Mouse (Mus musculus) regulatory T cell (primary cell): Measurements from ENCODE around the gene Spata45.

Experiments used
- in situ Hi-C: fragments of 300-600 bp; cut with MboI, MseI; formaldehyde crosslinking; loops from one replicate; pipeline ENCODE4 v1.15.1; 2025; ENCODE audit warnings: high pct_unique_total_duplicates

Gene Spata45

GRCm38 (mm10) chr1:191083230-191083629 is 46.8 kb downstream of the Spata45 start:
- in situ Hi-C loops, result loop anchor here (25.0 kb wide), 1 partner anchor 204 kb away; no protein-coding TSS in a partner anchor

DNA sequence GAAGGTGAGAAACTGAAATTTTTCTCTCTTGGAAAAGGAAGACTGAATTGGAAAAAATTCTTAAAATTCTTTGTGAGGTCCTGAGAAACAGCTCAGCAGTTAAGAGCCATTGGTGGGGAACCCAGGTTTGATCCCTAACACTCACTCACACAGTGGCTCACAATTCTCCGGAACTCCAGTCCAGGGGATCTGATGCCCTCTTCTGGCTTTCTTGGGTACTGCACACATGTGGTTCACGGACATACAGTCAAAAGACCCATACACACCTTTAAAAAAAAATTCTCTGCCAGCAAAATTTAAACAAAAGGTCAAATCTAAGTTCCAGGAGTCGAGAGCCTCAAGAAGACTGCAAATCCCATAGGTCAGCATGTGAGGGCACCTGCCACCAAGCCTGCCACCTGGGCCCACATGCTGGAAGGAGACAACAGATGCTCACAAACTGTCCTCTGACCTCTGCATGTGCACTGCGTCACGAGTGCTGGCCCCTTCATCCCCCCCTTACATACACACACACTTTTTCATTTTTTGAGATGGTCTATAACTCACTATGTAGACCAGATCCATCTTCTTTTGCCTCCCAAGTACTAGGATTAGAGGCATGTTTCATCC is 48.6 kb downstream of the Spata45 start:
- in situ Hi-C loops, result loop anchor here (5.0 to 25.0 kb wide), 2 partner anchors 42 to 202 kb away; no protein-coding TSS in a partner anchor

GRCm38 (mm10) chr1:191085597-191085996 is 49.2 kb downstream of the Spata45 start:
- in situ Hi-C loops, result loop anchor here (5.0 to 25.0 kb wide), 2 partner anchors 42 to 202 kb away; no protein-coding TSS in a partner anchor

DNA sequence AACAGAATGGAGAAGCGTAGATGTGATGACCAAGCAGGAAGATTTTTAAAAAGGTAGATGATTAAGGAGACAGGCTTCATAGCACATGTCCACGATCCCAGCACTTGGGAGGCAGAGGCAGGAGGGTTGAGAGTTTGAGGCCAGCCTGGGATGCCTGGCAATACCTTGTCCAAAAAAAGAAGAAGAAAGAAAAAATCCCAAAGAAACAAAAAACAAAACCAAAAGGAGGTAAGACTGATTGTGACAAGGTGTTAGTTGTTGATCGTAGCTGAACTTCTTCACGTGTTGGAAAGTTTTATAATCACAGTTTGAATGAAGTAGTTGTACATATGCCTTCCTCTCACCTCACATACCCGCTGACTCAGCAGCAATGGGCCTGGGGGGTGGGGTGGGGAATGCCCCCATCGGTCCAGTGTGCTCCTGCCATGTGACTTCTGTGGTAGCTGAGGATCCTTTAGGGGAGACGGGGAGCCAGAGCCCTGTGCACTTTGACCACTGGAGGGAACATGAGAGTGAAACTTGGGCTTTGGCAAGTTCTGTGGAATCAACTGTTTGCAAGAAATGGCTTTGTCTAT is 50.0 kb downstream of the Spata45 start:
- in situ Hi-C loops, result loop anchor here (5.0 to 25.0 kb wide), 2 partner anchors 41 to 201 kb away; no protein-coding TSS in a partner anchor

GRCm38 (mm10) chr1:191086960-191087359 is 50.5 kb downstream of the Spata45 start:
- in situ Hi-C loops, result loop anchor here (5.0 to 25.0 kb wide), 2 partner anchors 40 to 200 kb away; no protein-coding TSS in a partner anchor

DNA sequence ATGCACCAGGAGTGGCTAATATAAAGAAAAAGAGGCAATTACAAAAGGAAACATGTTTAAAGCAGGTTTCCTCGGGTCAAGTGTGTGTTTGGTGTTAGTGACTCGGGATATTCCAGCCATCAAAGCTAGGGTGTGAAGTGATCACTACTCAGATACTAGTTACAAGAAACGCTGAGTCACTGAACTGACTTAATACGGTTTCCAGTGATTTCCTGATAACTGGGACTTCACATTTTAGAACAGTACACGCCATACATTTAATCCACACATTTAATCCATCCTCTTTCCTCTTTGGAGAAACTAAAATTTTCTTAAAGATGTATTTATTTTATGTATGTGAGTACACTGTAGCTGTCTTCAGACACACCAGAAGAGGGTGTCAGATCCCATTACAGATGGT is 51.5 kb downstream of the Spata45 start:
- in situ Hi-C loops, result loop anchor here (5.0 to 25.0 kb wide), 2 partner anchors 39 to 199 kb away; no protein-coding TSS in a partner anchor

GRCm38 (mm10) chr1:191089355-191089754 is 52.9 kb downstream of the Spata45 start:
- in situ Hi-C loops, result loop anchor here (5.0 to 25.0 kb wide), 2 partner anchors 38 to 198 kb away; no protein-coding TSS in a partner anchor

- in situ Hi-C loops, result loop anchor here (25.0 kb wide), 1 partner anchor 195 kb away; no protein-coding TSS in a partner anchor
These were observed 55.6 kb downstream of the Spata45 start for GRCm38 (mm10) chr1:191092050-191092449.
